Mouse (Mus musculus) retina, embryonic 14.5 days (tissue): ENCODE measurements around the gene Arid3a.

Source experiments
- DNase-seq: peaks from one replicate; pipeline ENCODE4 v3.0.0-alpha.2; 2015; ENCODE audit warnings: low spot score

Arid3a gene

DNA sequence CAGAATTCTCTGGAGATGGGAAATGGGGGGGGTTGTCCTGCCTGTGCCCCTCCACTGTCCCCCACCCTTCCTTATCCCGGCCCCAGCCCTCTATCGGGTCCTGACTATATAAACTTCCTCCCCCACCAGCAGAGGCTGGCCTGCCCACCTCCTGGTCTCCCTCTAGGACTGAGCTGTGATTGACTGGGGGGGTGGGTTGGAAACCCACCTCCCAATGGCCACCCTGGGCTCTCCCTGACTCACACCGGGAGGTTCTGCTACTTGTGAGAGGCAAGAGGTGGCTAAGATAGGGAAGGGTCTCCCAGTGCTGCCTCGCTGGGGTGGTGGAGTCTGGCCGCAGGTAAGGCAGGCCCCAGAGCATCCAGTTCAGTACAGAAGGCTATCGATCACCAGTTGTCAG, 20.7 kb downstream of the Arid3a start:
- no peak for DNase-seq

DNA sequence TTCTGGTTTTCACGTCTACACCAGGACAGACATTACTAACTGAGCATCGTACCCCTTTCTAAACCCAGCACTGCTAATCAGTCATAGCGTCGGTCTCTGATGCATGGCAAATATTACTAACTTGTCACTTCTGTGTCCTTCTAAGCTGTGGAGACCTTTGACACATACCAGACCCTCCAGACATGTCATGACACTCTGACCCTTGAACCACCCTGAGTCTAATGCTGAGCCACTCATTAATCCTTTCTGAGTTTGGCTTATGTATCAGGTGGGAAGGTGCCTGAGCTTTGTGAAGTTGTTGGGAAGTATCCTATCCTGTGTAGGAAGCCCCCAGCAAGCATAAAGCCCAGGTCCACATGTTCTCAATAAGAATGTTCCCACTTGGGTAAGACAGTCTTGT, 23.0 kb downstream of the Arid3a start:
- DNase-seq = no peak

DNA sequence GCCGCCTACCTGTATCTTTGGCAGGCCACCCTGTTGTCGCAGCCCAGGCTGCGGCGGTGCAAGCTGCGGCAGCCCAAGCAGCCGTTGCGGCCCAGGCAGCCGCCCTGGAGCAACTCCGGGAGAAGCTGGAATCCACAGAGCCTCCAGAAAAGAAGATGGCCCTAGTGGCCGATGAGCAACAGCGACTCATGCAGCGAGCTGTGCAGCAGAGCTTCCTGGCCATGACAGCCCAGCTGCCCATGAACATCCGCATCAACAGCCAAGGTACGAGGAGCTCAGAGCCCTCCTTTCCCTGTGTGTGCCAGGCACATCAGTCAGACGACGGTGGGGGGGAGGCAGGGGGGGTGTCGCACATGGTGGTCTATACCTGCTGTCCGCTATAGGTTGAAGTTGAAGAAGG, 23.8 kb downstream of the Arid3a start:
- no peak for DNase-seq

DNA sequence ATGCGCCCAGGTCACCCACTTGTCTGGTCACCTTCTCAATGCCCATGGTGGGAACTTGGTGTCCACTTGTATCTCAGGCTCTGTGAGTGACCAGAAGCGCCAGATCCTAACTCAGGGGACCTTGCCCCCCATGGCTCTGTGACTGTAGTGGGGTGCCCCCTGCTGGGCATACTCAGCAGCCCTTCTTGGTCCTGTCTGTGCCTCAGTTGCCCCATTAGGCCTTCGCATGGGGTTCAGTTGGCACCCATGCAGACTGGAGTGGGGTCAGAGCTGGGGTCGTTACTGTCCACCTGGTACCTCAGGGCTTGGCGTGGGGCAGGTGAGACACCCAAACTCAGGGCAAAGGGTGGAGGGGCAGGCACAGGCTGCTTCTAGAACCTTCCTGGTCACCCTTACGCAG, 27.1 kb downstream of the Arid3a start:
- peak; percentile 44 for DNase-seq

DNA sequence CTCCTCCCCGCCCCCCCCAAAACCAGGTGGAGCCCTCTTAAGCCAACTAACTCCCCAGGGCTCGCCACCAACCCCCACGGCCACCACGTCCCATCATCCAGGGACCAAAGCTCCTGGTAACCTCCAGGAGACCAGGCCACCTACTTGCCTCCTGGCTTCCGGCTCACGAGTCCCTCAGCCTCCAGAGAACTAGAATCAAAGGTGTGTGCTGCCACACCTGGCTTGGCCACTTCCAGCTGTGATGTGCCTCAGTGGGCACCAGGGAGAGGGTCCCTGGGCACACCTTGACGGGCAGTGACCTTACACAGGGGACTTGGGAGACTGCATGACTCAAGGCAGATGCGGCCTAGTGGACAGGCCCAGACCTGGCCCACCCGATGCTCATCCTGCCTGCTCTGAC, 28.8 kb downstream of the Arid3a start:
- no peak for DNase-seq

DNA sequence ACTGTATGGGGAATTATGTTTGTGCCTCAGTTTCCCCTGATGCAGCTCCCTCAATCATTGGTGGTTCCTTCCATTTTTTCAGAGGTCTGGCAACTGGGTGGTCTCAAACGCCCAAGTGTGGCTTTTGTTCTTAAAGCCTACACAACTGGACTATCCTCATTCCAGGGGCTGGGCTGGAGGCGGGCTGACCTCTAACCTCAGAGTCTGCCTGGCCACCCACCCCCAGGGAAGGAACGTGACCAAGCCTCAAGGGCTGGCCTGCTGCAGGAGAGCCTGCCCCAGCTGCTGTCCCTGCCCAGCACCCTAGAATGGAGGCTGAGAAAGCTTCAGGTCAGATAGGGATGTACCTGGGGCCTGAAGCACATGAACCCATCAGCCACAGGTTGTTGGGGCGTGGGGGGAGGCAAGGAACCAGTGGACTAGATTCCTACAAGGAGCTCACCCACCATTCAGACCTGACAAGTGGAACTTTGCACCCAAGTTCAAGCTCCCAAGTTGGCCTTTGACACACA, 29.9 kb downstream of the Arid3a start:
- DNase-seq = no peak

DNA sequence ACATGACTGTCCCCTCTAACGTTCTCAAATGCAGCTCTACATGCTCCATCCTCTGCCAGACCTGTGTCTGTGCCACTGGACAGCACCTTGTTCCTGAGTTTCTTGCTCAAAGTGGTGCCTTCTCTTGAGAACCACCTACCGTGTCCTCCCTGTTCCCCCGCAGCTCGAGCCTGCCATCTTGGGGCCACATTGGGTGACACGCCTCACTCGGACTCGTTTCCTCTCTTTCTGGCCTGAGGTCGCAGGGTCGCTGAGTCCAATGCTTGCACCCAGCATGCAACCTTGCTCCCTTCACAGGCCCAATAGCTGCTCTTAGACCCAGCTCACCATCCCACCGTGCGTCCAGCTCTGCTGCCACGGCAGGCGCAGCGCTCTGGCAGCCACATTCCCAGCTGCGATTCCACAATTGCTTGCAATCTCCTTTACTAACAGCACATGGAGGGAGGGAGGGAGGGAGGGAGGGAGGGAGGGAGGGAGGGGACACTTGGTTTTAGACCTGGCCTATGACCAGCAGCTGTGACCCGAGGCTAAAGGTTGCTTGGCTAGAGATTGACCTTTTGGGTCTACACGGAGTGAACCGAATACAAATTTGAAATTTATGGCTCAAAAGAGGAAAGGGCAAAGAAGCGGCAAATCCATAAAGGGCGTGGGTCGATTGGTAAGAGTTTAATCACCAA, 31.4 kb downstream of the Arid3a start:
- DNase-seq = peak; percentile 86

DNA sequence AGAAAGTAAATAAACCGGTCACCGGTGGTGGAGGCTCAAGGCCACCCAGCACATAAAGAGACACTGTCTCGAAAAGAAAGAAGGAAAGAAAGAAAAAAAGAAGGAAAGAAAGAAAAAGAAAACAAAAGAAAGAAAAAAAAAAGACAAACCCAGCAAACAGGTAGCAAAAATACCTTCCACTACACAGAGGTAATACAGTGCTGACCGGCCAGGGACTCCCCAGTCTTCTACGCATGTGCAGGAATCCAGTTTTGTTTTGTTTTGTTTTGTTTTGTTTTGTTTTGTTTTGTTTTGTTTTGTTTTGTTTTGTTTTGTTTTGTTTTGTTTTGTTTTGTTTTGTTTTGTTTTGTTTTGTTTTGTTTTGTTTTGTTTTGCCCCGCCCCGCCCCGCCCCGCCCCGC, 32.6 kb downstream of the Arid3a start:
- DNase-seq = peak; percentile 44

DNA sequence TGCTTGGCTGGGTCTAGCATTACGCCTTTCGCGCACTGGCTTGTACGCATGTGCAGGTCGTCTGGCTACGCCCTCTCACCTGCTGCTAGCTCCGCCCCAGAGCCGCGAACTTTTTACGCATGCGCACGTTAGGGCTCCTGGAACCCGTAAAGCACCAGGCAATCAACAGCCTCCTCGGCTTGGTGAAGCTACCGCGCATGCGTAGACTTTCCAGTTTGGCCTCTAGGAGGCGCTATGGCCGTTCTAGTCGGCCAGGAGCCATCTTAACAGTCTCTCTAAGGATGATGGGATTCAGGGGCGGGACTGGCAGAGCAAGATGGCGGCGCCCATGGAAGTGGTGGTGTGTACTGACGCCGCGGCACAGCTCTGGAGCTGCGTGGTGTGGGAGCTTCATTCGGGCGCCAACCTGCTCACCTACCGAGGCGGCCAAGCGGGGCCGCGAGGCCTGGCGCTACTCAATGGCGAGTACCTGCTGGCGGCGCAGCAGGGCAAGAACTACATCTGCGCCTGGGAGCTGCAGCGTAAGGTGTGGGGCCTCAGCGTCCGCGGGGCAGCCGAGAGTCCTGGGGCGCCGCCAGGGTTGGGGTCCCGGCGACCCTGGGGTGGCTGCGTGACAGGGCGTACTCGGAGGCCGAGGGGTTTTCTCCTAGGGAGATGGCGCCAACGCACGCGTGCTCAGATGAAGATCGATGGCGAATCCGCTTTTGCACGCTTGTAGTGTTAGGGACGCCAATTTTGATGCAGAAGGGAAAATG, 33.2 kb downstream of the Arid3a start, which contains the start of gene Wdr18:
Wdr18 (plus strand) TSS at position 306 of the 755 bp plus-strand sequence.
- peak; percentile 100 for DNase-seq

DNA sequence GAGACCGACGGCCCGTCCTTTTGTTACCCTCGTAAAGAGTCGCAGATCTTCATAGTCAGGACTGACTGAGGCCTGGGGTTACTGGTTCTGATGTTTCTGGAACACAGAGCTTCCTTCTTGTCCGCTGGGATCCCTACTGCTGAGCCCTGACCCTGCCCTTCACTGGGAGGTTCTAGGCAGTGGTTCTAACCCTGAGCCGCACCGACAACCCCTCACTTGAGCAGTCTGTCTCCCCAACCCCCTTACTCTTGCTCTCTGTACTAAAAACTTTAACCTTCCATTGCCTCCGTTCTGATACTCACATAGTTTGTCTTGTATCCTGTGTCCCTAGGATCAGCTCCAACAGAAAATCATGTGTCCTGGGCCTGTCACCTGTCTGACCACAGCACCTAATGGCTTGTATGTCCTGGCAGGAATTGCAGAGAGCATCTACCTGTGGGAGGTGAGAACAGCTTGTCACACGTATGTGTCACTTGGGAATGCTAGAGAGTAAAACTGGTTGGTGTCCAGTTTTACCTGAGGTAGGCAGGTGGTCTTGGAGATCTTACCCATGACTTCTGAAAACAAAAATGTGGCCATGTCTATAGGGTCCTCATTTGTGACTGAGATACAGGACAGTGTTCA, 33.9 kb downstream of the Arid3a start:
- no peak for DNase-seq

DNA sequence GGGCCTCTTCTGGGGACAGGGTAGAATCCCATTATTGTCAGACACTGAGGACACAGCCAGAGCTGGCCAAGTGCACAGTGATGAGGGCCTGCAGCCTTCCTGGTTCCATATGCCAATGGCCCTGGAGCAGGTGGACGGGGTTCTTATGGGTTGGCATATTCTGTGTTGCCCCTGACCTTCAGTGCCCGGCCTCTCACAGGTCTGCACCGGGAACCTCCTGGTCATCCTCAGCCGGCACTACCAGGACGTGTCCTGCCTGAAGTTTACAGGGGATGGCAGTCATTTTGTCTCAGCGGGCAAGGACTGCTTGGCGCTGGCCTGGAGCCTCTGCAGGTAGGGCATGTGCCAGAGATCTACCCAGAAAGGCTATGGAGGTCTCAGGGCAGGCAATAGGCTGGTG, 37.9 kb downstream of the Arid3a start:
- no peak for DNase-seq

DNA sequence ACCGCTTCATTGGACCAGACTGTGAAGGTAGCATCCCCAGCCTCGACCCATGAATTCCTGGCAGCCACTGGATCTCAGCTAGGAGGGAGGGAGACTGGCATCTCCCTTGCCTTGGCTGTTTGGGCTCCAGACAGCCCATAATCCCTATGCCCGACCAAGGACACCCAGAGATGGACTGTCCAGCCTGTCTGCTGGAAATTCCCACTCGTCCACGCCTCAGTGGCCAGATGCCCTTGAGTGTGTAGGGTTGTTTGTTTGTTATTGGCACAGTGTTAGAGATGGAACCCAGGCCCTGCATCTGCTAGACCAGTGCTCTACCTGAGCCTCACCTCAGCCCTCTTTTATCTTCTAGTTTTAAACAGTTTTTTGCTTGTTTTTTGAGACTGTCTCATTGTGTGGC, 38.5 kb downstream of the Arid3a start:
- no peak for DNase-seq

DNA sequence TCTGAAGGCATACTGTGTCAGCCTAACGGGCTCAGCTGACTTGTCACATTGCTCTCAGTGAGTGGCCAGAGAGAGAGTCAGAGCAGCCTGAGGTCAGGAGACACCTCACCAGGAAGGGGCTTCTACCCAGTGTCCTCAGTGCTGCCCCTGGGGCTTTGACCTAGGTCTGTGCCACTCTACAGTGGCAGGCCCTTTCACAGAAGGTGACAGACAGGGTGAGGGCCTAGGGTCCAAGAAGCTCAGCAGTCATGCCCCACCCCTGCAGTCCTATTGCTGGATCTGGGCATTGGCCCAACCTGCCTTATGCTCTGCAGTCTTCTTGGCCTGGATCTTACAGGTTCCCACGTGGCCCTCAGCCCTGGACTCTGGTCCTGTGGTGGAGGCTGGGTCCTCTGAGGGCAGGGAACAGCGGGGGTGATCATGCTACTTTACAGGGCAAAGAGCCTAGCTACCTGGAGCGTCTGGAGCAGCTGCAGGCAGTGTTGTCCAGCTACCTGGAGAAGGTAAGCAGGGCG, 40.1 kb downstream of the Arid3a start:
- no peak for DNase-seq

DNA sequence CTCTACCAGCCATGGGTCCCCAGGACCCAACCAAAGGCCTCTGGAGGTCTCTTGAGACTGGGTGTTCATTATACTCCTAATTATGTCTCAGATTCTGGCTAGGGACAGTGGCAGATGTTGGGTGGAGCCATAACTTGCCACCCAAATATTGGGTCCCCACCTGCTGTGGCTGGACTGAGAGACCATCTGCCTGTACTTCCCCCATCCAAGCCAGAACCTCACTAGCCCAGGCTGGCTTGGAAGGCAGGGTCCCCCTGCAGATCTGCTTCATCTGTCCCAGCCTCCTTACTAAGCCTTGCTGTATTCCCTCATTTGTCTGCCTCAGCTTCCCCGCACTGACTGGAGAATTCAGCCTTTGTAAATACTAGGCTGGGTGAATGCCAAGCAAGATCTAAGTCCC, 41.3 kb downstream of the Arid3a start:
- no peak for DNase-seq

DNA sequence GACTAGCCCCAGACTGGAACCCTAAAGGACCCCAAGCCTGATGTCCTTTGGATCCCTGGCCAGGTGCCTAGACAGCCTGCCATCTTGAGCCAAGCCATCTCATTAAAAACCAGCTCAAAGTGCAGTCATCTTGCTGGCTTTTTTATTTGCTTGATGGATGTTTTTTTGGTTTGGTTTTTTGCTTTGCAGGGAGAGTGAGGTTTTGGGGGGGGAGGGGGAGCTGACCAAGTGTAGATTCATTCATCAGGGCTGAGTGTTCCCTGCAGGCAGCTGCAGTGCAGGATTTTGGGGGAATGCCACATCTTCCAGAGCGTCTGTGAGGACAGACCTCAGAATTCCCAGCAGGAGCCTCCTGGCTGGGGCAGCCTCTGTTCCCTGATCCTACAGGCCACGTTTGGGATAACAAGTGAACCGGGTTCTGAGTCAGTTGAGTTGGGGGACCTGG, 42.3 kb downstream of the Arid3a start:
- DNase-seq = no peak

DNA sequence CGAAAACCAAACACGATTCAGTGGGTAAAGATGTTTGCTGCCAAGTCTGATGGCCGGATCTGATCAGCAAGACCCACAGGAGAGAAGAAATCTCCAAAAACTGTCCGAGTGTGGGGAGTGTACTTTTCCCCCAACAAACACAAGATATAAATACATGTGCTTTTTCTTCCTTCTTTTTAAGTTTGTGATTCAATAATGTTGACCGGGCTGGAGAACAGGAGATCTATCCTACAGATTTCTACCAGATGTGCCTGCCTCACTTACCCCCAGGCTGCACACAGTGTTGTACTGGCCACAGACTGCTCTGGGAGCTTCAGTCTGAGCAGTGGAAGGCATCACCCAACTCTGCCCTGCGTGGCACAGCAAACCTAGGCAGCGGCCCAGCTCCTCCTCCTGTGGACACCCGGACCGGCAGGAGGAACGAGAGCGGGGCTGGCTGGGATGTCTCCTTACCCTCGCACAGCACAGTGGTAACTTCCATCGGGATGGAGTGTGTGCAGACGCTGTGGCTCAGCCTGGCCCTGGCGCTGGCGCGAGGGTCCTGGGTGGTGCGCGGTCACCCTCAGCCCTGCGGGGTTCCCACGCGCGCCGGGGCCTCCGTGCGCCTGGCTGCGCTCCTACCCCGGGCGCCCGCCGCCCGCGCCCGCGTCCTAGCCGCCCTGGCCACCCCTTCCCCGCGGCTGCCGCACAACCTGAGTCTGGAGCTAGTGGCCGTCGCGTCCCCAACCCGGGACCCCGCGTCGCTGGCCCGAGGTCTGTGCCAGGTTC, 43.8 kb downstream of the Arid3a start, which contains the start of gene Grin3b:
Grin3b (plus strand) TSS at position 301 of the 768 bp plus-strand sequence.
- no peak for DNase-seq

DNA sequence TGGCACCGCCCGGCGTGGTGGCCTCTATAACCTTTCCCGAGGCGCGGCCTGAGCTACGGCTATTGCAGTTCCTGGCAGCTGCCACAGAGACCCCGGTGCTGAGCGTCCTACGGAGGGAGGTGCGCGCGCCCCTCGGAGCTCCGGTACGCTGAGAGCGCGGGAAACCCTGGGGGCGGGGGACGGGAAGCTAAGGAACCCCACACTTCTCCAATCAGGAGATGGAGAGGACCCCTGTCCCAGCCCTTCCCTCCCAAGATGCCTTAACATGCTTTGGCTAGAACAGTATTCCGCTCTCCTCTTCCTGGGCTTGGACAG, 44.3 kb downstream of the Arid3a start:
- DNase-seq = peak; percentile 29

DNA sequence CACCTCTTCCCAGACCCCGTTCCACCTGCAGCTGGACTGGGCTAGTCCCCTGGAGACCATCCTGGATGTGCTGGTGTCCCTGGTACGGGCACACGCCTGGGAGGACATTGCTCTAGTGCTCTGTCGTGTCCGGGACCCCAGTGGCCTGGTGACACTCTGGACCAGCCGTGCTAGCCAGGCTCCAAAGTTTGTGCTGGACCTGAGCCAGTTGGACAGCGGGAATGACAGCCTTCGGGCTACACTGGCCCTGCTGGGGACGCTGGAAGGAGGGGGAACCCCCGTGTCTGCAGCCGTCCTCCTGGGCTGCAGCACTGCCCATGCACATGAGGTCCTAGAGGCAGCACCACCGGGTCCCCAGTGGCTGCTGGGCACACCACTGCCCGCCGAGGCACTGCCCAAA, 46.0 kb downstream of the Arid3a start:
- DNase-seq = no peak

DNA sequence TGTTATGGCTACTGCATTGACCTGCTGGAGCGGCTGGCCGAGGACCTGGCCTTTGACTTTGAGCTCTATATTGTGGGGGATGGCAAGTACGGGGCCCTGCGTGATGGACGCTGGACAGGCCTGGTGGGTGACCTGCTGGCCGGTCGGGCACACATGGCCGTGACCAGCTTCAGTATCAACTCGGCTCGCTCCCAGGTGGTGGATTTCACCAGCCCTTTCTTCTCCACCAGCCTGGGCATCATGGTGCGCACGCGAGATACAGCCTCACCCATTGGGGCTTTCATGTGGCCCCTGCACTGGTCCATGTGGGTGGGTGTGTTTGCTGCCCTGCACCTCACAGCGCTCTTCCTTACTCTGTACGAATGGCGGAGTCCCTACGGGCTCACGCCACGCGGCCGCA, 47.2 kb downstream of the Arid3a start:
- no peak for DNase-seq

DNA sequence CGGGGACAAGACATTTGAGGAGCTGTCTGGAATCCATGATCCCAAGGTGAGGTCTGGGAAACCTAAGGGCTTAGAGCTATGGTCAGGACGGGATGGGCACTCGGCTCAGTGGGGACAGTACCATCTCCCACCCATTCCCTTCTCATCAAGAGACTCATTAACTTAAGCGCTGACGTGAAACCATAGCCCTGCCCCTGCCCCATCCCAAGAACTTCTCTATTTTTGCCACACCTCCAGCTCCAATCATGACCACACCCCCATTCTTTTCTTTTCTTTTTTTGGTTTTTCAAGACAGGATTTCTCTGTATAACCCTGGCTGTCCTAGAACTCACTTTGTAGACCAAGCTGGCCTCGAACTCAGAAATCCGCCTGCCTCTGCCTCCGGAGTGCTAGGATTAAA, 47.8 kb downstream of the Arid3a start:
- no peak for DNase-seq

DNA sequence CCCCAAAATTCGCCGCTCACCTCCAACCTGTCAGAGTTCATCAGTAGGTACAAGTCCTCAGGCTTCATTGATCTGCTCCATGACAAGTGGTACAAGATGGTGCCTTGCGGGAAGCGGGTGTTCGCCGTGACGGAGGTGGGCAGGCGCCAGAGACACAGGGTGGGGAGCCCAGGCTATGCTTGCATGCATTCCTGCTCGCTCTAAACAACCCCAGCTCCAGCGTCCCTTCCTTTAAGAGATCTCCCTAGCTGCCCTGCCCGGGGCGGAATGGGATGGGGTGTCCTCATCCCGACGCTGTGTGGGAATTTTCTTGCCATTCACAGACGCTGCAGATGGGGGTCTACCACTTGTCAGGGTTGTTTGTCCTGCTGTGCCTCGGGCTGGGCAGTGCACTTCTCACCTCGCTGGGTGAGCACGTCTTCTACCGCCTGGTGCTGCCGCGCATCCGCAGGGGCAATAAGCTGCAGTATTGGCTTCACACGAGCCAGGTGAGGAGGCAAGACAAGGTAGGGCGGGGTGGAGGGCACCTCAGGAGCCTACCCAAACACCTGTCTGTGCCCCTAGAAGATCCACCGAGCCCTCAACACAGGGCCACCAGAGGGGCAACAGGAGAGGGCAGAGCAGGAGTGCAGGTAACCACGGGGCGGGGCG, 49.4 kb downstream of the Arid3a start:
- no peak for DNase-seq

DNA sequence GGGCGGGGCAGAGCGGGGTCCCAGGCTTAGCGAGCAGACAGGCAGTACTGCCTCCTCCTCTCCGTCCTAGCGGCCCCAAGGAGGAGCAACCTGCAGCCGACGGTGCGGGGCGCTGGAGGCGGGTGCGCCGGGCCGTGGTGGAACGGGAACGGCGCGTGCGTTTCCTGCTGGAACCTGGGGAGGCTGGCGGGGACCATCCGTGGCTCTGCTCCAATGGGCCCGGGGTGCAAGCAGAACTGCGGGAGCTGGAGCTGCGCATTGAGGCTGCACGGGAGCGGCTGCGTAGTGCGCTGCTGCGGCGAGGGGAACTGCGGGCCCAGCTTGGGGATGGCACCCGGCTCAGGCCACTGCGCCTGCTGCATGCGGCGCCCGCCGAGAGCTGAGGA, 49.9 kb downstream of the Arid3a start:
- DNase-seq = no peak
